Mouse (Mus musculus) neural tube, embryonic 15.5 days (tissue): Measurements from ENCODE around the gene St14. TPM values are rescaled to one million over a fixed set of nuclear protein-coding genes. Genes with fewer than 3 reads are reported as not detected.

ENCODE experiments used
- ATAC-seq: fragments of 200-750 bp; cut with Nextera tagmentation; 2 replicates; pipeline ENCODE4 v1.8.0; 2017; ENCODE audit warnings: mild to moderate bottlenecking, moderate TSS enrichment, moderate library complexity; ENCODE audit not compliant: low FRiP score
- H3K27ac ChIP-seq: fragments of 300-500 bp; sonication (generic); replicated peaks from 2 replicates; pipeline ENCODE4 v1.5.1; 2015; ENCODE audit warnings: mild to moderate bottlenecking, inconsistent platforms
- H3K27me3 ChIP-seq: fragments of 300-500 bp; sonication (generic); replicated peaks from 2 replicates; pipeline ENCODE4 v1.6.1; 2015; ENCODE audit warnings: inconsistent platforms
- H3K36me3 ChIP-seq: fragments of 300-500 bp; sonication (generic); 2 replicates; pipeline ENCODE4 v1.6.1; 2015; ENCODE audit warnings: inconsistent platforms
- H3K4me1 ChIP-seq: fragments of 300-500 bp; sonication (generic); 2 replicates; pipeline ENCODE4 v1.6.1; 2015; ENCODE audit warnings: inconsistent platforms
- H3K4me2 ChIP-seq: fragments of 300-500 bp; sonication (generic); 2 replicates; pipeline ENCODE4 v1.6.1; 2015; ENCODE audit warnings: inconsistent platforms, mild to moderate bottlenecking, moderate library complexity
- H3K4me3 ChIP-seq: fragments of 300-500 bp; sonication (generic); replicated peaks from 2 replicates; pipeline ENCODE4 v1.5.1; 2015; ENCODE audit warnings: mild to moderate bottlenecking, inconsistent platforms
- H3K9ac ChIP-seq: fragments of 300-500 bp; sonication (generic); replicated peaks from 2 replicates; pipeline ENCODE4 v1.6.1; 2015; ENCODE audit warnings: mild to moderate bottlenecking, inconsistent platforms
- H3K9me3 ChIP-seq: fragments of 300-500 bp; sonication (generic); replicated peaks from 2 replicates; pipeline ENCODE4 v1.6.1; 2016; ENCODE audit warnings: inconsistent platforms
- WGBS: fragments of 180-500 bp; shearing (Covaris S2); methylation state at CpG from one replicate; pipeline ENCODE4 v1.1.7; 2015; ENCODE audit warnings: mixed read lengths; 5-methylcytosine and 5-hydroxymethylcytosine counted together
- polyA plus RNA-seq: library from polyadenylated mRNA; unstranded; fragments of >200 nt; fragmentation: Nextera tagmentation; extraction: Ambion mirVana; gene quantifications from 2 replicates; pipeline ENCODE4 v1.2.1, GENCODE M21; 2015

Gene St14
- polyA plus RNA-seq, 1 experiment from 2014 or later: 0.42 TPM

DNA sequence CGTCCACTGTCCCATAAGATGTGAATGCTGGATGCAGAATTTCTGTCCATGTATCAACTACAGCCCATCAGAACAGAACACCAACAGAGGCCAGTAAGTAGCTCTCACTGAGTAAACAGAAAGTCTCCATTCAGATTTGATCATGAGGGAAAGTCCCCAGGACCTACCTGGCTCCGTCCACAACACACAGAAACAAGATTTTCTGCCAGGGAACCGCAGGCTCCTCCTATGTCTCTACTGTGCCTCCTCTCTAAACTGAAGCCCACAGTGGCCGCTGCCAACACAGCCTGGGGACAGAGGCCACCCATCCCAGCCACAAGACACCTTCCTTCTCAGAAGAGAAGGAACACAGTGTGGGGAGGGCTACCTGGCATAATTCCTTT, 11.1 kb downstream of the St14 start:
- 0 out of 2 replicates have a peak, but pooled peaks cover 3% of the 10 kb centered on the region for H3K4me1 ChIP-seq
- 51% methylated on average over 4 of the region's 4 CpGs for WGBS
- H3K9ac ChIP-seq: no peak overlapping the region
- ATAC-seq: no peak
- H3K36me3 ChIP-seq: no peaks in the 10 kb centered on the region
- H3K27me3 ChIP-seq: no peaks in the 10 kb centered on the region
- no peak overlapping the region for H3K4me2 ChIP-seq
- no peak overlapping the region for H3K4me3 ChIP-seq
- no peak overlapping the region for H3K27ac ChIP-seq
- no peaks in the 10 kb centered on the region for H3K9me3 ChIP-seq

DNA sequence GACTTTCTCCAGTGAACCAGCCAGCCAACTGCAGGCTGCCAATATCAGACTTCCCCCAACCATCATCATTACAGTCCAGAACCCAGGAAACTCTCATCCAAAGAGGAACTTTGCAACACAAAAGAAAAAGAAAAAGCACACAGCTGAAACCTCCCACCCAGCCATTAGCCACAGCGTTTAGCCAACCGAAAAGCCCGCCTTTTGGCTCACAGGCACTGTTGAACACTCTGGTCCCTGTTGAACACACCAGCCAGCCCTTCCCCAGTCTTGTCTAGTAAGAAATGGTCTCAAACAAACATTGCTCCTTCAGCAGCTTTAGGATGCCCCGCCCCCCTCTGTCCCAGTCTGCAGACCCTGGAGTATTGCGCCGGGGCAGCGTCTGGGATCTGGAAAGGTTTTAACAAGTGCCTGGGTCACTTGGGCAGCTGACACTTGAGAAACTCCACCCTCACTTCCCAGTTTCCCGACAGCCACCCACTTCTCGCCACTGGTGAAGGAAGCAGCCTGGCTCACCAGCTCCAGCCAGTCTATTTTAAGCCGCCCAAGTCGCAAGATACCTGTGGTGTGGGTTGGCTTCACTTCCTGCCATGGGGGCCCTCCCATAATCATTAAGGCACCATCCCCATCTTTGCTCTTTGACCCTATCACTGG, 11.6 kb downstream of the St14 start:
- Histone ChIP-seq H3K27me3 (no peaks in the 10 kb centered on the region), H3K4me3 (no peak overlapping the region), H3K9me3 (no peaks in the 10 kb centered on the region), H3K27ac (no peak overlapping the region), H3K36me3 (no peaks in the 10 kb centered on the region), H3K4me1 (0 out of 2 replicates have a peak, but pooled peaks cover 3% of the 10 kb centered on the region), H3K9ac (no peak overlapping the region), H3K4me2 (no peak overlapping the region)
- 50% methylated on average over 11 of the region's 11 CpGs for WGBS
- ATAC-seq: no peak

DNA sequence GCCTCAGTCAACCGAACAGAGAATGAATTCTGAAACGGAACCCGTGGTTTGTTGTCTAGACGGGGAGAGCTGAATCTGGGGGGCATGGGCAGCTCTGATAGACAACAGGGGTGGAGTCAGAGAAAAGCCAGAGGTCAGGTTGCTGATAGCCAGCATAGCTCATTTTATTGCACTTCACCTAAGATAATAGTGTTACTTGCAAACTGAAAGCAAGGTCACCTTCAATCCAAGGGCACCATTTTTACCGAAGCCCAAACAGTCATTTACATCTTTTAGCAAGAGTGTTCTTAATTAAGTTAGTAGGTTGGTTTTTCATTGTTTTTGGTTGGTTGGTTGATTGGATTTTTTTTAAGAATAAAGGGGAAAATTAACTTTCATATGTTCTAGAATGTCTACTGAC, 12.2 kb downstream of the St14 start:
- 76% methylated on average over 5 of the region's 5 CpGs for WGBS
- H3K4me1 ChIP-seq: 0 out of 2 replicates have a peak, but pooled peaks cover 3% of the 10 kb centered on the region
- H3K9ac ChIP-seq: no peak overlapping the region
- no peaks in the 10 kb centered on the region for H3K36me3 ChIP-seq
- H3K27ac ChIP-seq: no peak overlapping the region
- H3K4me3 ChIP-seq: no peak overlapping the region
- ATAC-seq: no peak
- no peak overlapping the region for H3K4me2 ChIP-seq
- H3K9me3 ChIP-seq: no peaks in the 10 kb centered on the region
- no peaks in the 10 kb centered on the region for H3K27me3 ChIP-seq

DNA sequence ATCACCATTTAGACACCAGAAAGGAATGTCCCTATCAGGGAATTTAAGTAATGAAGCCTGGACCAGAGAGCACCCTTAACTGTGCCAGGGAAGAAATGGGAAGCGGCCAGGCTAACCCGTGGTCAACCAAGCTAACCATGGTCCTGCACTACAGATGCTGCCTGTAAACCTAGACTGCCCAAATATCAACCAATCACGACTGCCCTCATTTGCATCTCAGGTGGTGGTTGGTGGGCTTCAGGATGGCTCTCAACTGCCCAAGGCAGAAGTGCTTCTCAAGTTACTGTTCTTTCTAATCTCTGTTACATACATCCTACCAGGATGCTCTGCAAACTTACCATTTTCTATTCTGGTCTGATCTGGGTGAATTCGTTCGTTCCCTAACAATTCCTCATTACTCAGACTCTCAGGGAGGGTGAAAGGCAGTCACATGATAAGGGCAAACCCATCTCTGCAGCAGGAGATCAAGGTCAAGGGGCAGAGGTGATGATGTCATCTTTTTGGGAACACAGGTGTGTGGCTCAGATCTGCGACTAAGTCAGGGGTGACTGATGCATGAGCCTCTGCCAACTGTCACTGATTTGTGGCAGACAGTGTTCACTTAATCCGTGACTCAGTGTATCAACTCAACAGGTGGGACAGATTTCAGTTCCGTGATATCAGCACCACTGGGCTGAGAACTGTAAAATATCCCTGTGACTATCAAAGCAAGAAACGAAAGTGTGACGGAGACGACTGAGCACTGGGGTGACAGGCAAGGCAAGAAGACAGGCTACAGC, 12.9 kb downstream of the St14 start:
- no peak overlapping the region for H3K27ac ChIP-seq
- H3K9ac ChIP-seq: no peak overlapping the region
- H3K27me3 ChIP-seq: no peaks in the 10 kb centered on the region
- no peaks in the 10 kb centered on the region for H3K9me3 ChIP-seq
- H3K36me3 ChIP-seq: no peaks in the 10 kb centered on the region
- 0 out of 2 replicates have a peak, but pooled peaks cover 3% of the 10 kb centered on the region for H3K4me1 ChIP-seq
- 42% methylated on average over 11 of the region's 11 CpGs for WGBS
- no peak for ATAC-seq
- H3K4me3 ChIP-seq: no peak overlapping the region
- H3K4me2 ChIP-seq: no peak overlapping the region

DNA sequence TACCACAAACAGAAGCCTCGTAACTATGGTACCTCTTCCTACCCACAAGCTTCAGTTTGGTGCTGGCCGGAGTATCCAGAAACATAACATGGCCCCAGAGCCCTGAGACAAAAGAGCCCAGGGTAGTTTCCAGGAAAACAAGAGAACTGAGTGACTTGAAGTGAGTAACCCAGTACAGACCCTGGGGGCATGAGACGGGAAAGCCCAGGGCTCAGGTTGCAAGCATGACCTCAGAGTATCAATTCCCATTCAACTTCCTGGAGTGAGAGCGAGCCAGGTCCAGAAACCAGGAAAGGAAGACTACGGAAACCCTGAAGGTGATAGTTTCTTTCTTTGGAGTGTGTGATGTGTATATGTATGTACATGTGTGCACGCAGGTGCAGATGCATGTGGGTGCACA, 14.2 kb downstream of the St14 start:
- Histone ChIP-seq H3K36me3 (no peaks in the 10 kb centered on the region), H3K4me3 (no peak overlapping the region), H3K9ac (no peak overlapping the region), H3K9me3 (no peaks in the 10 kb centered on the region), H3K4me1 (0 out of 2 replicates have a peak, but pooled peaks cover 3% of the 10 kb centered on the region), H3K27ac (no peak overlapping the region), H3K27me3 (no peaks in the 10 kb centered on the region), H3K4me2 (no peak overlapping the region)
- WGBS: 88% methylated on average over 6 of the region's 6 CpGs
- ATAC-seq: no peak

DNA sequence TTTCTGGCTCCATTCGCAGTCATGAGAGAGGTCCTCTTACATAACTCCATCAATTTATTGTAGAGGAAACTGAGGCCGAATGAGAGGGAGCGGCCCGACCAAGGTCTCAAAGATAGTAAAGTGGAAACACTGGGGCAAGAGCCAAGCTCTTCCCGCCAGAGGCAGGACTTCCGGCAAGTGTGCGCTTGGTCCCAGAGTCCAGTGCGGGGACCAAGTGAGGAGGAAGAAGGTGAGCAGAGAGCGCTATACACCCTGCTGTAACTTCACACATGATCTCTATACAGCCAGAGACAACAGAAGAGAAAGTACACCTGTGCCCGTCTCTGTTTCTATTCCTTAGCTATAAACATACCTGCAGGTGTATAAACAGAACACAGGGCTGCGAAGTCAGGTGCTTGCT, 14.6 kb downstream of the St14 start:
- H3K27me3 ChIP-seq: no peaks in the 10 kb centered on the region
- H3K4me3 ChIP-seq: no peak overlapping the region
- no peaks in the 10 kb centered on the region for H3K9me3 ChIP-seq
- H3K27ac ChIP-seq: no peak overlapping the region
- H3K4me1 ChIP-seq: 0 out of 2 replicates have a peak, but pooled peaks cover under 1% of the 10 kb centered on the region
- no peaks in the 10 kb centered on the region for H3K36me3 ChIP-seq
- no peak overlapping the region for H3K4me2 ChIP-seq
- H3K9ac ChIP-seq: no peak overlapping the region
- ATAC-seq: no peak
- 93% methylated on average over 11 of the region's 11 CpGs for WGBS

DNA sequence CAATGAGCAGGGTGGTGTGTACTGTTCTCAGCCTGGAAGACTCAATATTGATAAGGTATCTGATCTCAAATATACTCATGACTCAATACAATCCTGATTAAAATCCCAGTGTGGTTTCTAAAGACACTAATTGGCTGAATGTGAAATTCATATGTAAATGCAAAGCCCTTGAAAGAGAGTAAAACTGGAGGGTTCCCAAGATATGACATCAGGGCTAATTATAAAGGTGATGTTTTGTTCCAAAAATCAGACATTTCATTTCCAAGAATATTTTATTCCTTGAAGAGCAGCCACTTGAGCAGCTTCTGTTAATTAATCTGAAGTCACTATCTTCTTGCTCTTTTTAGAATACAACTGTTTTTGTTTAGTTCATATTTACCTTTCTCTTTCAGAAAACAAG, 16.1 kb downstream of the St14 start:
- ATAC-seq: no peak
- Histone ChIP-seq H3K27ac (no peak overlapping the region), H3K4me3 (no peak overlapping the region), H3K36me3 (no peaks in the 10 kb centered on the region), H3K4me2 (no peak overlapping the region), H3K4me1 (no peaks in the 10 kb centered on the region), H3K27me3 (no peaks in the 10 kb centered on the region), H3K9me3 (no peaks in the 10 kb centered on the region), H3K9ac (no peak overlapping the region)

DNA sequence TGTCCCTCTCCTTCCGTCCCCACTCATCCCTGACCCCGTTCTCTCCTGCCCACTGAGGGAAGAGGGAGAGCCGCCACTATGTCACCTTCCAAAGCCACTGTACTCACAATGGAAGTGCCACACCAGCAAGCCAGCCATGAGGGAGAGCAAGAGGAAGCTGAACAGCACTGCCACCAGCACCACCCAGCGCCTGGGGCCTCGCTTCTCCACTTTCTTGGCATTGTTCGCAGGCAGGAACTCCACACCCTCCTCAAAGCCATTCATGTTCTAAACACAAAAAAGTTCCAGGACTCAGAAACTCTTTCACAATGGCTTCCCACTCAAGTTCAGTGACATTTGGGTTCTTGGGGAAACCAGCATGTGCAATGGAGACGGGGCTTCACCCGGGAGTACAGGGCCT, 23.2 kb downstream of the St14 start:
- no peaks in the 10 kb centered on the region for H3K4me1 ChIP-seq
- no peaks in the 10 kb centered on the region for H3K9me3 ChIP-seq
- H3K4me3 ChIP-seq: no peak overlapping the region
- no peaks in the 10 kb centered on the region for H3K27me3 ChIP-seq
- WGBS: 91% methylated on average over 8 of the region's 8 CpGs
- H3K9ac ChIP-seq: no peak overlapping the region
- no peak overlapping the region for H3K27ac ChIP-seq
- H3K36me3 ChIP-seq: no peaks in the 10 kb centered on the region
- no peak overlapping the region for H3K4me2 ChIP-seq
- ATAC-seq: no peak

DNA sequence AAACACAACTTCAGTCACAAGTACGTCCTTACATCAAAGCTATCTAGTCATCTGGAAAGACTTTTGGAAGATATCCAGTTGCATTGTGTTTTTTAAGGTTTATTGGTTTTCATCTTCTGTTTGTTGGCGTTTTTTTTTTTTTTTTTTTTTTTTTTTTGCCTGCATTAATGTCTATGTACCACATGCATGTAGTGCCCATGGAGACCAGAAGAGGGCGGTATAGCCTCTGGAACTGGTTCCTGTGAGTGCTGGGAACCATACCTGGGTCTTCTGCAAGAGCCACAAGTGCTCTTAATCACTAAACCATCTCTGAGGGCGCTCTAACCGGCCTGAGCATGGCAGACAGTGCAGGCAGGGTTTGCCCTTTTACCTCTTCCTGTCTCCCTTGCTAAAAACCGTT, 33.5 kb downstream of the St14 start:
- Histone ChIP-seq H3K4me1 (no peaks in the 10 kb centered on the region), H3K9me3 (no peaks in the 10 kb centered on the region), H3K27me3 (no peaks in the 10 kb centered on the region), H3K36me3 (no peaks in the 10 kb centered on the region), H3K27ac (no peak overlapping the region), H3K4me3 (no peak overlapping the region), H3K4me2 (no peak overlapping the region), H3K9ac (no peak overlapping the region)
- ATAC-seq: no peak
- 81% methylated on average over 6 of the region's 6 CpGs for WGBS

DNA sequence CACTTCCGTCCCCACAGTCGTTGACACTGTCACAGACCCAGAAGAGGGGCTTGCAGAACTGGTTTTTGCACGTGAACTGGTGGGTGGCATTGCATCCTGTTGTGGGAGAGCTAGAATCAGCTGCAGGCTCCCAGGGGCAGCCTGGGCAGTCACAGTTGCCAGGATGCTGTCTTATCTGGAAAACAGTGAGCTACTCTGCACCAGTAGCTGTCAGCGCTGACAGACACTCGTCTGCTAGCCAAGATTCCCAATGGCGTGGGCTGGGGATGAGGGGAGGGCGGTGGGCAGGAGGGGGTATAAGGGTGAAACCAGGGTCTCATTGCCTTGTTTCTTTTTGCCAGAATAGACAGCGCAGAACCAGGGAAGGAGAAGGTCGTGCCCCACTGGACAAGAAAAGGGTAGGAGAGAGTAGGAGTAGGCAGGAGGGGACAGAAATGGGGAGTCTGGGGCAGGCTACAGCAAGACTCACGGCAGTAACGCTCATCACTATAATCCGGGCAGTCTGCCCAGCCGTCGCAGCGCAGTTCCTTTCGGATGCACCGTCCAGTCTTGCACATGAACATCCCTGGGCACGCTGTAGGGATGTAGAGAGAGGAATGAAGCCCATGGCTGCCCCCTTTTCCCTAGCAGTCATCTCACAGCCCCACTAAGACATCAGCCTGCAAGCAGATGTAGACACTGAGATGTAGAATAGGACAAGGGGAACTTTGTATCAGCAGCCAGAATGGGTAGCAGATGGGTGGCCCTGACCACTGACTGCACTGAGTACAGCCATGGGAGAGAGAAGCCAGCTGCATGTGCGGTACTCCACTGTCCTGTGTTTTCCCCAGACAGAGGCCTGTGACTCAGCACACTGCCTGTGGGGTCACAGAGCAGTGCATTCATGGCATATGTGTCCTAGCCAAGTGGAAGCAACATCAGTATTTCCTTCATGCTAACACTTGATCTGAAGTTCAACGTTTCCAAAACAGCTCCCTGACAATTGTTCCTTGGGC, 34.3 kb downstream of the St14 start:
- no peaks in the 10 kb centered on the region for H3K4me1 ChIP-seq
- H3K27ac ChIP-seq: no peak overlapping the region
- ATAC-seq: no peak
- whole genome bisulfite sequencing: 84% methylated on average over 20 of the region's 20 CpGs
- no peaks in the 10 kb centered on the region for H3K9me3 ChIP-seq
- H3K4me3 ChIP-seq: no peak overlapping the region
- H3K9ac ChIP-seq: no peak overlapping the region
- no peaks in the 10 kb centered on the region for H3K36me3 ChIP-seq
- no peak overlapping the region for H3K4me2 ChIP-seq
- H3K27me3 ChIP-seq: no peaks in the 10 kb centered on the region

DNA sequence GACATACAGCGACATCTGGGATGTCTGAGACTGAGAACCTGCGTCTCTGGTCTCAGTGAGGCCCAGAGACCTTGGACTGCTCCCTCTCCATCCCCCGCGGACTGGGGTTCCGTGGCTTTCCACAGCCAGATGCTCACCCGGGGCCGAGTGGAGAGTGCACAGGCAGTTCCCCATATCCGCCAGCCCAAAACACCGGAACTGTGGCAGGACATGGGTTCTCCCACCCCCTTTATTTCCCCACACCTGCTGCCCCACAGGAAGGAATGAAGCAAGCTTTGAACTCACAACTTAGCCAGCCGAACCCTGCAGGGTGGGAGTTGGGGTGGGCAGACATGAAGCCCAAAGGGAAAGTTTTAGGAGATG, 38.8 kb downstream of the St14 start:
- Histone ChIP-seq H3K4me1 (no peaks in the 10 kb centered on the region), H3K4me3 (no peak overlapping the region), H3K4me2 (no peak overlapping the region), H3K36me3 (no peaks in the 10 kb centered on the region), H3K9me3 (no peaks in the 10 kb centered on the region), H3K27me3 (no peaks in the 10 kb centered on the region), H3K27ac (no peak overlapping the region), H3K9ac (no peak overlapping the region)
- no peak for ATAC-seq
- 94% methylated on average over 10 of the region's 10 CpGs for WGBS
